Mouse (Mus musculus): Measurements from ENCODE around the gene Slc35d2. TPM values are rescaled to one million over a fixed set of nuclear protein-coding genes. Genes with fewer than 3 reads are reported as not detected.

Slc35d2 gene
- polyA plus RNA-seq, 1 experiment = 1.3 TPM

- no peak for DNase-seq (ENCODE audit: extremely low spot score in 1 of 2, low spot score in 1 of 2)
Measured at GRCm38 (mm10) chr13:64117442-64117841, 11.7 kb downstream of the Slc35d2 start.

DNA sequence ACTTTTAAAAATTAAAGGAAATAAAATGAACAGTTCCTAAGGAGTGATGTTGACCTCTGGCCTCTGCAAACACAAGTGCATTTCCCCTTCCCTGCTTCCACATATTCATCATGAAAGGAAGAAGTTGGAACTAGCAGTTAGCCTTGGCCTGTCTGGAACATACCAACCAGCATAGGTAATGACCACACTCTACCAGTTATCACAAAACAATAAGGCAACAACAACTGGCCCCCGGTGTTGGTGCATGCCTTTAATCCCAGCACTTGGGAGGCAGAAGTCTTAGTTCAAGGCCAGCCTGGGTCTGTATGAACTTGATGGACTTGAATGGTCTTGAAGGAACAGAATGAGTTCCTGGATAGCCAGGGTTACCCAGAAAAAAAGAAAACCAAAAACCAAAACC is 18.7 kb downstream of the Slc35d2 start:
- no peak for DNase-seq (ENCODE audit: extremely low spot score in 1 of 2, low spot score in 1 of 2)

DNA sequence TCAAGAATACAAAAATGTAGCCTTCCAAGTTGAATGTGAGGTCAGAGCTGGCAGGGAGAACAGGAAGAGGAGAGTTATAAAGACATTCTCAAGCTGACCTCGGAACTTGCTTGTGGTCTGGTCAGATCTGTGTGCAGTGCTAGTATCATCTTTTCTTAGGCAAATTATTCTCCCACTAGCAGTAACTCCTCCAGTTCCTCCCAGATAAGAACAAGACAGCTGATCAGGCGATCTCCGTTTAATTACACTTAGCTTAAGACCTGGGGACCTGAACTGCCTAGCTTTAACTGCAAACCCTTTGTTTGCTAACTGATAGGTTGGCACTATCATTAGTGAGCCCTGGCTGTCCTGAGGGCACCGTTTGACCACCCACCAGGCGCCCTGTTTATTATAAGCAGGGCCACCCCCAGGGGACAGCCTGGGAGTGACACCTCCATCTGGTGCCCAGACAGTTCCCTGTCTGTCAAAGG is 20.8 kb downstream of the Slc35d2 start:
- DNase-seq (ENCODE audit: extremely low spot score in 1 of 2, low spot score in 1 of 2) = no peak

DNA sequence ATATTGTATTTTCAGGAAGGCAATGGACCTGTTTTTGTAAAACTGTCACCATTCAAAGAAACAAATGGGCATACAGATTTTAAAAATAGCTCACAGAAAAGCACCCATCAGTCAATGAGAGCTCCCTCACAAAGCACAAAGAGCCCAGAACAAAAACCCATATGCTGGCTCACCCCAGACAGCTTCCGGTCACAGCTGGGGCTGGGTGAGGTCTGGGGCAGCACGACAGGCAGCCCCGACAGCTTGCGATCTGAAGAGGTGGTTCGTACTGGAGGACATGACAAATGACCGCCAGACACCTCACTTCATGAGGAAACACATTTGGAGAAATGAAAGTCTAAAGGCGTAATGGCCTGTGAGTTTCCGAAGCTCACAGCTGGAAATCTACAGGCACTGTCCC is 21.6 kb downstream of the Slc35d2 start:
- DNase-seq (ENCODE audit: extremely low spot score in 1 of 2, low spot score in 1 of 2) = no peak

GRCm38 (mm10) chr13:64107105-64107504 is 22.1 kb downstream of the Slc35d2 start:
- no peak for DNase-seq (ENCODE audit: extremely low spot score in 1 of 2, low spot score in 1 of 2)

DNA sequence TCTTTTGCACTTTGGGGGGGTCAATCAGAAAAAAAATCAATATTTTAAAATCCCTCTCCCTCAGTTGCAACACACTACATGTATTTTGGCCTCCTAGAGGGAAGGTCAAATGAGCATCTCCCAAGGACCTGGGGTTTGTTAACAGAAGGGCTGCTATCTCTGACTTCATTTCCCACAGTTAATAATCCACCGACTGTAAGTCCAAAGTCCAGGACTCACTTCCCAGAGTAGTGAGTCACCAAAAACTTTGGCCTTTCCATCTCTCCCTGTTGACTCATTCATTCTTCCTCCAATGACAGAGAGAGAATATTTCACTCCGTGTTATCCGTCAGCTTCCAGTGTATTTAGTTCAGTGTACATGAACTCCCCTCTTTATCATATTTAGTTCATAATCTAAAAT is 23.5 kb downstream of the Slc35d2 start:
- DNase-seq (ENCODE audit: extremely low spot score in 1 of 2, low spot score in 1 of 2) = no peak

DNA sequence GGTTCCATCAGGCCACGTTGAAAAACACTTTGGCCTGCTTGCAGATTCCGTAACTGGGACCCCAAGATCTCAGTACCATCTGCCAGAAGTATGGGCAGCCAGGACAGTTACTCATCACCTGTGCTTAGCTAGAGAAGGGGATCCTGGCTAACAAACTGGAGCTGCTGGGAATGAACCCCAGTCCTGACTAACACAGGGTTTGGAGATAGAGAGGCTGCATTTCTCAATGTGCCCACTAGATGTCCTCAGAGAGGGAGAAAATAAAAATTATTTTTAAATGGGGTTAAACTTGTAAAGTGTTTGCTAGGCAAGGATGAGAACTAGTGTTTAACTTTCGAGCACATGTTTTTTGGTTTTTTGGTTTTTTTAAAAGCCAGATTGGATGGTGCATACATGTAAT is 29.0 kb downstream of the Slc35d2 start:
- DNase-seq (ENCODE audit: extremely low spot score in 1 of 2, low spot score in 1 of 2) = peak in 1 of 2 experiments; percentile 74

DNA sequence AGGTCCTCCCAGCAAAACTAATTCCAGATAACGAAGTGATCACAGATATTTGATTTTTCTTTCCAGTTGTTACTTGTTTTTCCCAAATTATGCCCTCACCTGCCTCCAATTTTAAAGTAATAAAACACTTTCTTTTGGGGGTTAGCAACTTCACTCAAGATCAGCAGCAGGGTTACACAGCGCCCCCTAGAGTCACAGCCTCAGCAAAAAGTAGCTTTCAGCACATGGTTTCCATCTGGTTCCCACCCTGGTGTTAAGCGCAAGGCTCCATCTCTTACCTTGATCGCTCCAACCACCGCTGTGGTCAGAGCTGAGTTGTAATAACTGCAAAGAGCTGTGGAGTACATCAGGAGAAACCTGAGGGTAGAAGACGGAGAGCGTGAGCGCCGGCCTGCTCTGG is 30.2 kb downstream of the Slc35d2 start:
- DNase-seq (ENCODE audit: extremely low spot score in 1 of 2, low spot score in 1 of 2) = peak in 1 of 2 experiments; percentile 30

DNA sequence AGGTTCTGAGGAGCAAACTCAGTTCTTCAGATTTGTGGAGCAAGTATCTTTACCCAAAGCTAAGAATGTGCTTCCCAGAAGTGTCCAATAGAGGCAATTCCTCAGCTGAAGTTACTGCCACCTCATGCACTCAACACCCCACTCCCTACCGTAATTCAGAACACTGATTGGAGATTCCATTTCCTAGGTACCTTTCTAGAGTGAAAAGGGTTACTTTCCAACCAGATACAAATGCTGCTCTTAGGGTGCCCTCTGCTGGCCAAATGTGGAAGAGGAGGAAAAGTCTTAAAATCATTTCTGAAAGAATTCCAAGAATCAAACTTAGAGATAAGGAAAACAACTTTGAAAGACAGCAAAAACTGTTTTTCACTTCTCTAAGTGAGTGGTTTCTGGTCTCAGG is 35.8 kb downstream of the Slc35d2 start:
- DNase-seq (ENCODE audit: extremely low spot score in 1 of 2, low spot score in 1 of 2) = peak; percentile 21 to 88

DNA sequence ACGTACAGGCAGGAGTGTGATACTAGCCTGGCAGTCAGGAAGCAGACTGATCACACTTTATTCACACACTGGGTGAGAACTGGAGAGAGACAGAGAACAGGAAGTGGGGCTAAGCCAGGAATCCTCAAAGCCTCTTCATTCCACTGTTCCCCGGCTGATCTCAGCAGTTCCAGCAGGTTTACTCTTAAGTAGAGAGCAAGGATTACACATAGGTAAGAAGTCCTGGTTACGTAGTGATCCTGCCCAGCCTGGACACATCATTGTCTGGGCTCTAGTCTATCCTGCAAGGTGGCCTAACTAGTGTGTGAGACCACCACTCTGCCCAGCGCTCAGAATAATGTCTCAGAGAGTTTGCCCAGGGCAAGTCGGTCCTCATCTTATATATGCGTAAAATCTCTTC is 36.4 kb downstream of the Slc35d2 start:
- DNase-seq (ENCODE audit: extremely low spot score in 1 of 2, low spot score in 1 of 2) = no peak

DNA sequence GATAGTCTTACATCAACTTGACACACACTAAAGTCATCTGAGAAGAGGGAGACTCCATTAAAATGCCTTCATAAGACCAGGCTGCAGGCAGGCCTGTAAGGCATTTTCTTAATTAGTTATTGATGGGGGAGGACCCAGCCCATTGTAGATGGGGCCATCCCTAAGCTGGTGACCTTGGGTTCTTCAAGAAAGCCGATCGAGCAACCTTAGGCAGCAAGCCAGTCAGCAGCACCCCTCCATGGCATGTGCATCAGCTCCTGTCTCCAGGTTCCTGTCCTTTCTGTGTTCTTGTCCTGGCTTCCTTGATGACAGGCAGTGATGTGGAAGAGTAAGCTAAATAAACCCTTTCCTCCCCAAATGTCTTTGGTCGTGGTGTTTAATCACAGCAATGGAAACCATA is 37.0 kb downstream of the Slc35d2 start:
- no peak for DNase-seq (ENCODE audit: extremely low spot score in 1 of 2, low spot score in 1 of 2)

DNA sequence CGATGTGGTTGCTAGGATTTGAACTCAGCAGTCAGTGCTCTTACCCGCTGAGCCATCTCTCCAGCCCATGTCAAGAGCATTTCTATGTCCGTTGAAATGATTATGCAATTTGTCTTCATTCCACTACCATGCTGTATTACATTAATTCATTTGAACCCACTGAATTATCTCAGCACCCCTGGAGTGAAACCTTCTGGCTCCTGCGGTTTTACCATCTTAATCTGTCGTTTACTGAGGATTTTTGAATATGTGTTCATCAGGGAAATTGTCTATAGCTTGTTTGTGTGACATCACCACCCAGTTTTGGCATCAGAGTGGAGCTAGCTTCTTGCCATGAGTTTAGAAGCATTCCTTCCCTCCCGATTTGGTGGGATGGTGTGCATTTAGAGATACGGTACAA is 38.2 kb downstream of the Slc35d2 start:
- no peak for DNase-seq (ENCODE audit: extremely low spot score in 1 of 2, low spot score in 1 of 2)

GRCm38 (mm10) chr13:64090278-64090677 is 38.9 kb downstream of the Slc35d2 start:
- DNase-seq (ENCODE audit: extremely low spot score in 1 of 2, low spot score in 1 of 2) = no peak

DNA sequence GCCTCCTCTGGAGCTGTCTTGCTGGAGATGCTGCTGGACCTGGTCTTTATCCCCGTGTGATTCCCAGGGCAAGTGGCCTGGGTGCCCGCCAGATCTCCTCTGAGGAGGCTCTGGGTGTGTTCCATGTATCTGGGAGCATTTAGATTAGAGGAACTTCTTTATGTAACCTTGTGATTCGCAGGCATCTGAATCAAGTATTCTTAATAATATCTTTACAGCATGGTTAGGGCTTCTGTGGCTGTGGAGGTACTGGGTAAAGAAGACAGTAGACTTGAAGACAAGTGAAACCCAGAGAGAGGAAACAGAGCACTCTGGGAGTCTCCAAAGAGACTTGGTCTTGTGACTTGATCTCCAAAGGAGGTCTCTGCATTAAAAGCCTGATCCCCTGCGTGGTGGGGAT is 40.0 kb downstream of the Slc35d2 start, which contains the start of gene Hsd17b3:
Gene Hsd17b3 (minus strand): TSS at position 101 of the 400 bp plus-strand sequence.
- no peak for DNase-seq (ENCODE audit: extremely low spot score in 1 of 2, low spot score in 1 of 2)

DNA sequence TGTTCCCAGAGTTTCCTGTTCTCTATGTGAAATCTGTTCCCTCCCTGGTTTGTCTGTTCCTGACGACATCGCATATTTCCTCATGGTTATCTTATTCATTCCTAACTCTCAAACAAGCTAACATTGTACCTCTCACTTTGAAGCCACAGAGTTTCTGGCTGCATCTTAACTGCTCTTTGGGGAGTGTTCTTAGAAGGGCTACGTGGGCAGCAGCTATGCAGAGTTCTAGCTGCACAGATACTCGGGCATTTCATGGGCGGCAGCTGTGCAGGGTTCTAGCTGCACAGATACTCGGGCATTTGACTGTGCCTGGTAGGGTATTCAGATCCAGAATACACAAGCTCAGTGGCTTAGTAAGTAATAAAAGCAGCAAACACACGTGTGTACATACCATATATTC is 41.1 kb downstream of the Slc35d2 start:
- no peak for DNase-seq (ENCODE audit: extremely low spot score in 1 of 2, low spot score in 1 of 2)

DNA sequence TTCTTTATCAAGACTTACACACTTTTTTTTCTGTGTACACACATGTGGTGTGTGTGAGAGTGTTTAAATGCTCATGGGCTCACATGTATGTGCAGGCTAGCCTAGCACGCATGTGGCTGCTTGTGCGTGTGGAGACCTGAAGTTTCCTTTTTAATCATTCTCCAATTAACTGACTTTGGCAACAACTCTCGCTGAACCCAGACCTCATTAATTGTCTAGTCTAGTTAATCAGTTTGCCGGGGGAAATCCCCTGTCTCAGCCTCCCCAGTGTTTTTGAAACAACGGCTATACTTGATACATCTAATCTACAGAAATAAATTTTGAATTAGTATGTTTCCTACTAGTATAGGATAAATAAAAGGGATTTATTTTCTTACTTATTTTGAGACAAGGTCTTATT is 43.1 kb downstream of the Slc35d2 start:
- DNase-seq (ENCODE audit: extremely low spot score in 1 of 2, low spot score in 1 of 2) = no peak

DNA sequence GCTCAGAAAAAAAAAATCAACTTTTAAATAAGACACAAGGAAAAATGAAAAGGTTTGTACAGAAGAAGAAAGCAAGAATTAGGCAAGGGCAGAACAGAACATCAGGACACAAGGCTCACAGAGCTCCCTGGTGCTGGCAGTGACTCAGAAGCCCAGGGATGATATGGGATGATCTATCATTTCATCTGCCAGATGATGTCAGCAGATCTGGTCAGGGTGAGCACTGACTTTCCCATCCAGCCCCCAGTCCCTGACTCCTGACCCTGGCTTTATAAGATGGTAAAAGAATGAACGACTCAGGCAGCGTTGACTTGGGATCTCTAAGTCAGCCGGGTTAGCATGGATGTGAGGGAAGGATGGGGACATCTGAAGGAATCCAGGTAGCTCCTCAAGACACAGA is 45.8 kb downstream of the Slc35d2 start:
- DNase-seq (ENCODE audit: extremely low spot score in 1 of 2, low spot score in 1 of 2) = no peak

- DNase-seq (ENCODE audit: extremely low spot score in 1 of 2, low spot score in 1 of 2) = no peak
Measured at GRCm38 (mm10) chr13:64081012-64081919, 47.9 kb downstream of the Slc35d2 start.

- no peak for DNase-seq (ENCODE audit: extremely low spot score in 1 of 2, low spot score in 1 of 2)
Measured at GRCm38 (mm10) chr13:64077591-64077990, 51.6 kb downstream of the Slc35d2 start.

- no peak for DNase-seq (ENCODE audit: extremely low spot score in 1 of 2, low spot score in 1 of 2)
Measured at GRCm38 (mm10) chr13:64076074-64076473, 53.1 kb downstream of the Slc35d2 start.

GRCm38 (mm10) chr13:64066653-64067052 is 62.5 kb downstream of the Slc35d2 start:
- DNase-seq (ENCODE audit: extremely low spot score in 1 of 2, low spot score in 1 of 2) = no peak

- DNase-seq (ENCODE audit: extremely low spot score in 1 of 2, low spot score in 1 of 2) = no peak
Measured at GRCm38 (mm10) chr13:64064276-64064675, 64.9 kb downstream of the Slc35d2 start.

Measured in frontal cortex, adult 2 months (tissue).